Mouse (Mus musculus): ENCODE data around the gene Amfr.

- no peak for TF ChIP-seq CTCF (IDR thresholded peaks at IDR 0.05; ENCODE audit: borderline replicate concordance, extremely low read depth, insufficient read depth, insufficient read length)
- no peak for TF ChIP-seq POLR2A (IDR thresholded peaks at IDR 0.05; ENCODE audit: borderline replicate concordance, extremely low read depth, insufficient read depth, insufficient read length, poor library complexity, severe bottlenecking)
Measured at GRCm38 (mm10) chr8:93933288-93933687, 79.4 kb downstream of the Amfr start.
